Mouse (Mus musculus) lung, adult 2 months (tissue): ENCODE results near the gene Cit. TPM values are rescaled to one million over a fixed set of nuclear protein-coding genes. Genes with fewer than 3 reads are reported as not detected.

Experiments used
- DNase-seq: peaks from one replicate; pipeline ENCODE4 v3.0.0; 2022
- H3K4me1 ChIP-seq: fragments of 200-500 bp; 2 replicates; pipeline ENCODE4 v1.6.1; 2011; ENCODE audit warnings: low read length; ENCODE audit not compliant: control insufficient read depth, insufficient read depth
- H3K4me3 ChIP-seq: fragments of 200-500 bp; replicated peaks from 2 replicates; pipeline ENCODE3; 2011; ENCODE audit warnings: low read depth, mild to moderate bottlenecking, control low read depth, low read length; ENCODE audit errors: extremely low read depth
- CTCF ChIP-seq: fragments of 200-500 bp; IDR thresholded peaks from 2 replicates; pipeline ENCODE4 v1.5.1; 2011; ENCODE audit warnings: mild to moderate bottlenecking, low read length, control low read depth; ENCODE audit not compliant: insufficient read depth
- POLR2A ChIP-seq: fragments of 200-500 bp; IDR thresholded peaks from 2 replicates; pipeline ENCODE4 v1.6.1; 2011; ENCODE audit warnings: low read depth, mild to moderate bottlenecking, control low read depth, low read length, borderline replicate concordance; ENCODE audit errors: extremely low read depth
- WGBS: fragments of 180-500 bp; shearing (Covaris S2); methylation state at CpG from one replicate; pipeline ENCODE4 v1.1.7; 2018; 5-methylcytosine and 5-hydroxymethylcytosine counted together
- polyA plus RNA-seq: library from polyadenylated mRNA; depleted of rRNA; stranded (reverse); fragments of >200 nt; gene quantifications from 2 replicates; pipeline ENCODE4 v1.2.3, GENCODE M21; 2012

Gene Cit
- polyA plus RNA-seq, 1 experiment = 4.0 TPM

- DNase-seq = no peak
- Histone ChIP-seq H3K4me1 (no peaks in the 10 kb centered on the region), H3K4me3 (no peak overlapping the region)
- TF ChIP-seq CTCF (no peak), POLR2A (no peak)
- WGBS = 95% methylated on average over 11 of the region's 11 CpGs
Measured at GRCm38 (mm10) chr5:115932325-115932724, 87.2 kb downstream of the Cit start.

GRCm38 (mm10) chr5:115936851-115937250 lies 91.8 kb downstream of the Cit start:
- DNase-seq = no peak
- TF ChIP-seq POLR2A (no peak), CTCF (no peak)
- Histone ChIP-seq H3K4me1 (no peaks in the 10 kb centered on the region), H3K4me3 (no peak overlapping the region)
- WGBS = 75% methylated on average over 15 of the region's 15 CpGs

- 81% methylated on average over 6 of the region's 6 CpGs for WGBS
- TF ChIP-seq POLR2A = no peak
- TF ChIP-seq CTCF = no peak
- DNase-seq = no peak
- Histone ChIP-seq H3K4me1 (no peaks in the 10 kb centered on the region), H3K4me3 (no peak overlapping the region)
Measured at GRCm38 (mm10) chr5:115937566-115937965, 92.5 kb downstream of the Cit start.

- no peak overlapping the region for H3K4me3 ChIP-seq
- WGBS = 86% methylated on average over 13 of the region's 13 CpGs
- no peak for TF ChIP-seq CTCF
- no peak for TF ChIP-seq POLR2A
- no peaks in the 10 kb centered on the region for H3K4me1 ChIP-seq
- no peak for DNase-seq
Measured at GRCm38 (mm10) chr5:115938999-115939398, 93.9 kb downstream of the Cit start.

- no peak for DNase-seq
- H3K4me3 ChIP-seq = no peak overlapping the region
- TF ChIP-seq CTCF = no peak
- 91% methylated on average over 3 of the region's 3 CpGs for WGBS
- no peaks in the 10 kb centered on the region for H3K4me1 ChIP-seq
Measured at GRCm38 (mm10) chr5:115942389-115942788, 97.3 kb downstream of the Cit start.

DNA sequence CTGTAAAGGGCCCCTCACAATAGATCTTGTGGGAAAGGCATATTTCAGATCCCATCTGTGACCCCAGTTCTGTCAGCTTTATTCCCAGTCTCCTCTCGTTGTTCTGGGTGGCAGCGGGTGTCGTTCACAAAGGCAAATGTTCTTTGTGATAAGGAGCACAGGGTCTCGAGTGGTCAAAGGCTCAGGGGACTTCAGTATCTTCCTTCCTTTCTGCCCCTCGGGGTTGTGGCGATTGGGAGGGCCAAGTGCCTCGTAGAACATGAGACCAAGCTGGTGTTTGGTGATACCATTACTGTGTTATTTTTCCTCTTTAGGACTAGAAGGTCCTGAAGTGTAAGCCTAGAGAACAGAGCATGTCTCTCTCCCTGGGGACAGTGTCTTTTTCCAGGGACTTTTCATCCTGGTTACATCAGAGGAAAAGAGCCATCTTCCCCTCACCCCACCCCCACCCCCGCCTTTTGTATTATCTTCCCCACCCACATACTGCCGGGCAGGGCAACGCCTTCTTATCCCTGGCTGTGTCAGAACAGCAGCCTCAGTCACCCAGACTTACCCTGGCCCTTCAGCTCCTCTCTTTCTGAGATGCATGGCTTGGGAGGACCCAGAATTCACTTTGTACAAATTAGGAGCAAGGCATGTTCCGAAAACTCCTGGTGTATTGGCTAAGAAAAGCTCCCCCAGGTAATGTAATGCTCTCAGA lies 99.9 kb downstream of the Cit start:
- no peak for TF ChIP-seq POLR2A
- no peak for TF ChIP-seq CTCF
- H3K4me1 ChIP-seq = no peaks in the 10 kb centered on the region
- WGBS = 61% methylated on average over 11 of the region's 11 CpGs
- no peak for DNase-seq
- H3K4me3 ChIP-seq = no peak overlapping the region

DNA sequence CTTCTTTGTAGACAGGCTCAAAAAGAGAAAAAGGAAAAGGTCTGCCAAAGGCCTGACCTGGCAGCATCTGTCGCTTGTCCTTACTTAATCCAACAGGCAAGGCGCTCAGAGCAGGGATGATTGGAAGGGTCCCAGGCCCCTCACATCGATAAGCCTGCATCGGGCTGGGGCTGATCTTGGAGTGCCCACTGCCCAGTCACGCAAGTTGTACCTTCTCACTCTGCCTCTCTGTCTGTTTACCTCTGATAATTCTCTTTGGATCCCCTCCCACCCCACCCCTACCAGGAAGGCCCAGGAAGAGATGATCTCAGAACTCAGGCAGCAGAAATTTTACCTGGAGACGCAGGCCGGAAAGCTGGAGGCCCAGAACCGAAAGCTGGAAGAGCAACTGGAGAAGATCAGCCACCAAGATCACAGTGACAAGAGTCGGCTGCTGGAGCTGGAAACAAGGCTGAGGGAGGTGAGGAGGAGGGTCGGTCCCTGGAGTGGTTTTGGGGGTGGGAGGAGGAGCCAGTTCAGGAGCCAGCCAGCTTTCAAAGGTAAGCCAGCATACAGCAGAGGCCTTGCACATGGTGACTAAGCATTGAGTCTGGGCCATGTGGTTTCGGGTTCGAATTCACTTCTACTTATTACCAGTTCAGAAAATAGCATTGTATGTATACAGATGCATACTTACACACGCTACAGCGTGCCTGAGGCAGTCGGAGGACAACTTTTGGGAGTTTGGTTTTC lies 102.7 kb downstream of the Cit start:
- 89% methylated on average over 15 of the region's 15 CpGs for WGBS

DNA sequence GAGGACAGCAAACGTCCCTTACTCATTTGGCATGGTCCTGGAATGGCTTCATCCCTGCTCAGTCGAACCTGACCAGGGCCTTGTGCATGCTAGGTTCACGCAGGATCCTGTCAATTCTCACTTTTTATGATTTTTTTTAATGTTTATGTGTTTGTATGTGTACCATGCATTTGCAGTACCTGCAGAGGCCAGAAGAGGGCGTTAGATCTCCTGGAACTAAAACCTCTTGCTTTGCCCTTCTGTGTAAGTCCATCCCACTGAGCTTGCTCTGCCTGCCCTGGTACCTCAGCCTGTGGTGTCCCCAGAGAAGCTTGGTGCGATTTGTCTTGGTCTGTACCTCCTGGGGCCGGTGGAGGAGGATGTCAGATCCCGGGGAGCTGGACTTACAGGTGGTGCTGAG lies 105.9 kb downstream of the Cit start:
- H3K4me1 ChIP-seq = no peaks in the 10 kb centered on the region
- no peak for DNase-seq
- no peak for TF ChIP-seq CTCF
- no peak for TF ChIP-seq POLR2A
- 83% methylated on average over 7 of the region's 7 CpGs for WGBS
- no peak overlapping the region for H3K4me3 ChIP-seq

More for the DNA sequence above, 102.7 kb downstream of the Cit start:
- H3K4me3 ChIP-seq = no peak overlapping the region
- TF ChIP-seq POLR2A (no peak), CTCF (no peak)
- no peaks in the 10 kb centered on the region for H3K4me1 ChIP-seq
- DNase-seq = no peak

DNA sequence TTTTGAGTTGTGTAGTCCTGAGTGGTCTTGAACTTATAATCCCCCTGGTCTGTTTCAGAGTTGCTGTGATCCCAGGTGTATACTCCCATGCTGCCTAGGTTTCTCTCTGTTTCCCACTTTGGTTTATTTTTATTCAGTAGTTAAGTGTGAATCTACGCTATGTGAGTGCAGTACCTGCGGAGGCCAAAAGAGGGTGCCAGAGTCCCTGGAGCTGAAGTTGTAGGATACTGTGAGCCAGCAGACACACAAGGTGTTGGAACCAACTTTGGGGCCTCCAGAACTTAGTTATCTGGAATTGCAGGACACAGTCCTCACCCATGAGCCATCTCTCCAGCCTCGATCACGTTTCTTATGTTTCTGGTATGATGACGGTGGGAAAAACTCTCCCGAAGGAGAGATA lies 108.1 kb downstream of the Cit start:
- H3K4me1 ChIP-seq = no peaks in the 10 kb centered on the region
- TF ChIP-seq POLR2A (no peak), CTCF (peak; percentile 49)
- no peak overlapping the region for H3K4me3 ChIP-seq
- 99% methylated on average over 6 of the region's 6 CpGs for WGBS
- DNase-seq = no peak

- 93% methylated on average over 6 of the region's 6 CpGs for WGBS
- DNase-seq = no peak
- no peak overlapping the region for H3K4me3 ChIP-seq
- no peaks in the 10 kb centered on the region for H3K4me1 ChIP-seq
- no peak for TF ChIP-seq POLR2A
- TF ChIP-seq CTCF = no peak
Measured at GRCm38 (mm10) chr5:115954084-115954483, 109.0 kb downstream of the Cit start.
